Mouse (Mus musculus) gastrocnemius, postnatal 36 days (tissue): ENCODE results near the gene Rab39. TPM values are rescaled to one million over a fixed set of nuclear protein-coding genes. Genes with fewer than 3 reads are reported as not detected.
A peak's percentile ranks its signal among the peaks of the same experiment; 100 is the strongest.

Experiments
- DNase-seq, 2 experiments: peaks; one replicate each; pipeline ENCODE4 v3.0.0; 2022
- intact Hi-C: fragments of 180-260 bp; cut with DNase I; formaldehyde crosslinking; loops from one replicate; pipeline ENCODE4 v1.15.1; 2025
- long read RNA-seq, 2 experiments: library from polyadenylated mRNA; stranded (forward); transcript quantifications; one replicate each; pipeline ENCODE4 v2.0.0; 2021
- total RNA-seq, 2 experiments: library from RNA; stranded (reverse); gene quantifications; 2 replicates each; pipeline ENCODE4 v1.2.3; 2021

Gene Rab39
- not detected for total RNA-seq
- long read RNA-seq, experiment 1, partial matches to known transcripts, result 0 of 2 reads
- long read RNA-seq, experiment 1, other reads (novel, unspliced or antisense), result 2 of 2 reads
- long read RNA-seq, experiment 2, partial matches to known transcripts, result 0 of 1 reads
- long read RNA-seq, experiment 2, other reads (novel, unspliced or antisense), result 1 of 1 reads

GRCm38 (mm10) chr9:53705992-53706696 lies at the start of gene Rab39:
TSS of gene Rab39 (minus strand) at chr9:53706232.
- peak; percentile 35 to 44 for DNase-seq
- intact Hi-C loops, result no loop called here

GRCm38 (mm10) chr9:53754801-53755200 lies 48.8 kb upstream of the Rab39 start:
- no peak for DNase-seq
- intact Hi-C loops, result no loop called here

- no peak for DNase-seq
- intact Hi-C loops, result no loop called here
These were observed 44.9 kb upstream of the Rab39 start for GRCm38 (mm10) chr9:53750899-53751298.

GRCm38 (mm10) chr9:53750411-53750810 lies 44.4 kb upstream of the Rab39 start:
- intact Hi-C loops, result no loop called here
- DNase-seq, result no peak

DNA sequence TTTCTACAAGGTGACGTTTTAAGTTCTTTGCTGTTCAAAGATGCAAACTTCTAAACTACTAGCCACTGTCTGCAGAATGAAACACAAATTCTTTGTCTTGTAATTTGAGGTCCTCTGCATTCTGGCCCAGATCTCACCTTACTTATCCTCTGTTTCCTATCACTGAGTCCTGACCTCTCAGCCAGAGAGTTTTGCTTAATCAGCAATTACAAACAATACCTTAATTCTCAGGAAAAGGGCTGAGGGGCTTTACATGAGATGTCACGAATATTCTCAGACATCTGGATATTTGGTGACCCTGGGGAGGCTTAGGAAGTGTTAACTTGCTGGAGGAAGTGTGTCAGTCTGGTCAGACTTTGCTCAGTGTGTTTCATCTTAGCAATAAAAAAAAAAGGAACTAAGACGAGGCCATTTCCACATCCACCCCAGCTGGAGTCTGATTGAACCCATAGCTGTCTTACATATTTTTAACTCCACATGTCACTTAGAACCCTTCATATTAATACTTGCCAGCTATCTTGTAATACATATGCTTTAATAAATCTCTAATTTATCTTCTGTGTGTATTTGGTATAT lies 34.9 kb upstream of the Rab39 start:
- no peak for DNase-seq
- intact Hi-C loops, result no loop called here

DNA sequence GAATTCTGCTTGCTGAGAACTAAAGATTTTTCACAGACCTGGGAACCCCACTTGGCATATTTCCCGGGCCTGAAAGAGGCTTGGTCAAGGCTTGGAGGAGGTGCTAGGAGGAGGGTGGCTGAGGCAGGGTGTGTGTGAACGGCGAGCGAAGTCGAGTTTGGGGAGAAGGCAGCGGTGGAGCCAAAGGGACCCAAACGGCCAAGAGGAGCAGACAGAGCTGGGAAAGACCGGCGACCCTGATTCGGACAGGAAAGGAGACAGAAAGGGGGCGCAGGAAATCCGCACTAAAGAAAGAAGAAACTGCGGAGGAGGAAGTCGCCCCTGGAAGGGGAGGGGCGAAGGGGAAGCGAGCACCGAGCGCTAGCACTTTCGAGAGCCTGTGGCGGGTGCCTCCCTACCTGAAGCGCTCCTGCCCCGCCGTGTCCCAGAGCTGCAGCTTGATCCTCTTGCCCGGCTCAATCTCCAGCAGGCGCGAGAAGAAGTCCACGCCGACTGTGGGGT lies 491 bp downstream of the Rab39 start:
- peak in 1 of 2 experiments; percentile 3 for DNase-seq
- intact Hi-C loops, result no loop called here

DNA sequence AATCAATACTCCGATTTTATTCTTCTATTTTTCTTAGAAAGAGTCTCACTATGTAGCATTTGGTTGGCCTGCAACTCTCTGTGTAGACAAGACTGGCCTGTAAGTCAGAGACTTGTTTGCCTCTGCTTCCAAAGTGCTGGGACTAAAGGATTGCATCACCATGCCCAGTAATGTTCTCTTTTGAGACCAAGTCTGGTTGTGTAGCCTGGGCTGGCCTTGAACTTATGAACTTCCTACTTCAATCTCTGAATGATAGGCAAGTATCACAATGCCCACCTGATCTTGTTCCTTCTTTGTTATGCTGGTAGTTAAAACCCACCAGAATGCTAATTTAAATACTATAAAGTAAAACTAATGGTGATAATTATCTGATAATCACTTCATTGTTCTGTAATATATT lies 3.0 kb downstream of the Rab39 start:
- intact Hi-C loops, result no loop called here

GRCm38 (mm10) chr9:53700496-53700895 lies 5.5 kb downstream of the Rab39 start:
- DNase-seq, result no peak

More for the DNA sequence above, 3.0 kb downstream of the Rab39 start:
- DNase-seq, result no peak

GRCm38 (mm10) chr9:53695846-53696245 lies 10.2 kb downstream of the Rab39 start:
- no peak for DNase-seq
- intact Hi-C loops, result no loop called here

More at GRCm38 (mm10) chr9:53700496-53700895, 5.5 kb downstream of the Rab39 start:
- intact Hi-C loops, result no loop called here

DNA sequence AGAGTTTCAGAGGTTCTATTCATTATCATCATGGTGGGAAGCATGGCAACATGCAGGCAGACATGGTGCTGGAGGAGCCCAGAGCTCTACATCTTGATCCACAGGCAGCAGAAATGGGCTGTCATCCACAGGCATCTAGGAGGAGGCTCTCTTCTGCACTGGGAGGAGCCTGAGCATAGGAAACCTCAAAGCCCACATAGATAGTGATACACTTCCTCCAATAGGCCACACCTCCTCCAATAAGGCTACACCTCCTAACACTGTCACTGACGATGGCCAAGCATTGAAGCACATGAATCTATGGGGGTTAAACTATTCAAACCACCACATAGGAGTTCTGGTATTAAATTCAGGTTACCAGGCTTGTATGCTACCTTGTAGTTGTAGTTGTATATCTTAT lies 12.3 kb downstream of the Rab39 start:
- intact Hi-C loops, result no loop called here
- no peak for DNase-seq

- intact Hi-C loops, result no loop called here
- DNase-seq, result no peak
These were observed 14.0 kb downstream of the Rab39 start for GRCm38 (mm10) chr9:53691745-53692670.

- intact Hi-C loops, result no loop called here
- DNase-seq, result no peak
These were observed 25.2 kb downstream of the Rab39 start for GRCm38 (mm10) chr9:53680851-53681250.

DNA sequence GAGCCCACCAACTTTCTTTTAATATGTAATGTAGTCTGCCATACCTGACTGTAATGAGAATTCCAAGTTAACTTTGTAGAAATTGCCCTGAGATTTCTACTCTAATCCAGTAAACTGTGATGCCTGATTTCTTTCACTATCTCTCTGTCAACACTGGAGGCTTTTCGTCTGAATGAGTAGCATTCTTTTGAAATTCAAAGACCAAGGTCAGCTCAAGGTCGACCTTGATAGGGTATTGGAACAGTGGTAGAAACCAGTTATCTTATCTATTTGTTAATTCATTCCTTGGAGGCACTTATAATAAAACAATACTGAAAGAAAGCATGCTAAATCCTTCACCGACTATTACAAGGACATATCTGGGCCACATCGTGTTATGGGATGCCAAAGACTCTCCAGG lies 29.1 kb downstream of the Rab39 start:
- DNase-seq, result no peak
- intact Hi-C loops, result no loop called here

GRCm38 (mm10) chr9:53673571-53673970 lies 32.5 kb downstream of the Rab39 start:
- peak; percentile 42 to 64 for DNase-seq
- intact Hi-C loops, result loop anchor here (5.0 kb wide), 1 partner anchor 81 kb away; no protein-coding TSS in a partner anchor

GRCm38 (mm10) chr9:53669680-53670219 lies 36.3 kb downstream of the Rab39 start, which contains the start of gene Cul5:
TSS of gene Cul5 (minus strand) at chr9:53670014.
- DNase-seq, result no peak
- intact Hi-C loops, result loop anchor here (5.0 kb wide), 1 partner anchor 77 kb away; no protein-coding TSS in a partner anchor

DNA sequence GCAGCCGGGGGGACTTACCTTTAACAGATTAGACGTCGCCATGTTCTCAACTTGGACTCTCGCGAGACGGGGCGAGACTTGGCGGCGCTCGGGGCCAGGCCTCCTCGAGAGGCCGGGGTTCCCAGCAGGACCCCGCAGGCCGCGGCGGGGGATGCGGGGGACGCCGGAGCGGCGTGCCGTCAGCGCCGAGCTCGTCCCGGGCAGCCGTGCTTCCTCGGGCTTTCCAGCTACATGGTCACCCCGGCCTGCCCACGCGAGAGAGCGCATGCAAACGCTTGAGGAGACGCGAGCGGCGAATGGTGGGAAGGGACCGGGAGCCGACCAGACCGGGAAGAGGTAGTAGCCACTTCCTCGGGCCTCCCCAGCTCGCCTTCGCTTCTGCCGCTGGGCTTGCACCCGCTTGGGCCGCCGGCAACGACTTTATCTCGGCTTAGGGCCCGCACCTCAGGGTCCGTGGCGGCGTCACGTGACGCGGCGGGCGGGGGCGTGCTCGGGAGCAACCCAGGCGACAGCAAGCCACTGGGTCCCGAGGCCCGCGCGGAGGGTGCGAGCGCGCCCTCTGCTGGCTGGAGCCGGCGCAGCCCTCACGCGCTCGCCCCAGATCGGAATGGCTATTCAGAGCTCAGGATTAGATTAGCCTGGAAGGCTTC lies 38.9 kb downstream of the Rab39 start:
- DNase-seq, result peak; percentile 95 to 97
- intact Hi-C loops, result no loop called here

DNA sequence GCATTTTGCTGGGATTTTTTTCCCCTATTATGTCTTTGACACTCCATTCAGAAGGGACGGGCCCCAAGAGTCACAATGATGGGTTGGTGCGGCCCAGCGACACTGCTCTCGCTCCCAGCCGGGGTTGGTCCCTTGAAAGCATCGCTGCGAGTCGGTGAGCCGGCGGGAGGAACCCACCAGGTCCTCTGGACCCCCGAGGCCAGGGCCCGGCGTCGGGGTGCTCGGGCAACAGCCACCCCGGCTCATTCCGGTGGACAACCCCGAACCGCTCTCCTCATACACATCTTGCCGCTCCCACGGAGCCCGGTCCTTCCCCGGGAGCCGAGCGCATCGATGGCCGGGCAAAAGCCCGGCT lies 39.4 kb downstream of the Rab39 start:
- no peak for DNase-seq
- intact Hi-C loops, result no loop called here

DNA sequence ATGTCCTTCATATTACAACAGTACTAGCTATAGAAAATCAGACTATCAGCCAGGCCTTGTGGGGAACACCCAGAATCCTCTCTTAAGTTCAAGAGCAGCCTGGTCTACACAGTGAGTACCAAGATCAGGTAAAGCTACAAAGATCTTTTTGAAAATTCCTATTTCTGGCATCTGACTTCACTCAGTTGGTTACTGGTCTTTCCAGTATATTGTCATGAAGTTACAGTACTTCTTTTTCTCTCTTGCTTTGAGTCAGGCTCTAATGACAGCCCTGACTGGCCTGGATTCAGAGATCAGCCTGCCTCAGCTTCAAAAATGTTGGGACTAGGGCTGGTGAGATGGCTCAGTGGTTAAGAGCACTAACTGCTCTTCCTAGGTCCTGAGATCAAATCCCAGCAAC lies 40.6 kb downstream of the Rab39 start:
- DNase-seq, result no peak
- intact Hi-C loops, result no loop called here

GRCm38 (mm10) chr9:53664819-53665218 lies 41.2 kb downstream of the Rab39 start:
- intact Hi-C loops, result loop anchor here (5.0 kb wide), 1 partner anchor 53 kb away; the partner anchor contains the start of gene Acat1

GRCm38 (mm10) chr9:53634796-53635195 lies 71.2 kb downstream of the Rab39 start:
- no peak for DNase-seq
- intact Hi-C loops, result loop anchor here (5.0 kb wide), 1 partner anchor 47 kb away; no protein-coding TSS in a partner anchor

More at GRCm38 (mm10) chr9:53664819-53665218, 41.2 kb downstream of the Rab39 start:
- no peak for DNase-seq
